Mouse (Mus musculus): ENCODE measurements around the gene Acp7. TPM values are rescaled to one million over a fixed set of nuclear protein-coding genes. Genes with fewer than 3 reads are reported as not detected.
A peak's percentile ranks its signal among the peaks of the same experiment; 100 is the strongest.

Gene Acp7
- polyA plus RNA-seq, 1 experiment from 2014 or later = 0.40 TPM

GRCm38 (mm10) chr7:28583570-28584344 lies 47.4 kb downstream of the Acp7 start:
- peaks cover 13% of the 10 kb centered on the region for H3K4me1 ChIP-seq
- ATAC-seq (replicated peaks) = no peak
- no peak overlapping the region for H3K4me2 ChIP-seq
- no peak overlapping the region for H3K27ac ChIP-seq
- H3K4me3 ChIP-seq = no peak overlapping the region
- H3K9me3 ChIP-seq = no peaks in the 10 kb centered on the region
- WGBS = 86% methylated on average over 8 of the region's 8 CpGs
- no peaks in the 10 kb centered on the region for H3K27me3 ChIP-seq (replicated peaks)
- no peaks in the 10 kb centered on the region for H3K36me3 ChIP-seq (replicated peaks)
- no peak overlapping the region for H3K9ac ChIP-seq

- Histone ChIP-seq H3K4me2 (no peak overlapping the region), H3K9ac (no peak overlapping the region), H3K4me3 (no peak overlapping the region), H3K36me3 (replicated peaks) (no peaks in the 10 kb centered on the region), H3K4me1 (peaks cover 13% of the 10 kb centered on the region), H3K27ac (no peak overlapping the region), H3K27me3 (replicated peaks) (no peaks in the 10 kb centered on the region), H3K9me3 (no peaks in the 10 kb centered on the region)
- no peak for ATAC-seq (replicated peaks)
- WGBS = 78% methylated on average over 11 of the region's 11 CpGs
Observed at GRCm38 (mm10) chr7:28582841-28583240, 48.3 kb downstream of the Acp7 start.

- no peak for ATAC-seq (replicated peaks)
- H3K4me1 ChIP-seq = peaks cover 6% of the 10 kb centered on the region
- 91% methylated on average over 4 of the region's 4 CpGs for WGBS
- no peak overlapping the region for H3K4me2 ChIP-seq
- H3K4me3 ChIP-seq = no peak overlapping the region
- no peak overlapping the region for H3K9ac ChIP-seq
- H3K27me3 ChIP-seq (replicated peaks) = no peaks in the 10 kb centered on the region
- H3K9me3 ChIP-seq = no peaks in the 10 kb centered on the region
- H3K27ac ChIP-seq = no peak overlapping the region
- H3K36me3 ChIP-seq (replicated peaks) = no peaks in the 10 kb centered on the region
Observed at GRCm38 (mm10) chr7:28581721-28582120, 49.4 kb downstream of the Acp7 start.

- Histone ChIP-seq H3K4me2 (no peak overlapping the region), H3K27me3 (replicated peaks) (no peaks in the 10 kb centered on the region), H3K36me3 (replicated peaks) (no peaks in the 10 kb centered on the region), H3K9me3 (no peaks in the 10 kb centered on the region), H3K4me3 (no peak overlapping the region), H3K9ac (no peak overlapping the region), H3K27ac (no peak overlapping the region), H3K4me1 (peaks cover 7% of the 10 kb centered on the region; the same call in 1 of the 2 replicates)
- no peak for ATAC-seq (replicated peaks)
- 80% methylated on average over 5 of the region's 5 CpGs for WGBS
Observed at GRCm38 (mm10) chr7:28579826-28580225, 51.3 kb downstream of the Acp7 start.

- no peaks in the 10 kb centered on the region for H3K36me3 ChIP-seq (replicated peaks)
- no peak for ATAC-seq (replicated peaks)
- no peak overlapping the region for H3K27ac ChIP-seq
- H3K9me3 ChIP-seq = no peaks in the 10 kb centered on the region
- H3K9ac ChIP-seq = no peak overlapping the region
- H3K27me3 ChIP-seq (replicated peaks) = no peaks in the 10 kb centered on the region
- H3K4me2 ChIP-seq = no peak overlapping the region
- H3K4me3 ChIP-seq = no peak overlapping the region
- WGBS = 81% methylated on average over 5 of the region's 5 CpGs
- H3K4me1 ChIP-seq = peaks cover 7% of the 10 kb centered on the region; the same call in 1 of the 2 replicates
Observed at GRCm38 (mm10) chr7:28578543-28579053, 52.5 kb downstream of the Acp7 start.

GRCm38 (mm10) chr7:28577826-28578542 lies 53.1 kb downstream of the Acp7 start:
- Histone ChIP-seq H3K36me3 (replicated peaks) (no peaks in the 10 kb centered on the region), H3K4me2 (no peak overlapping the region), H3K27ac (no peak overlapping the region), H3K9ac (no peak overlapping the region), H3K27me3 (replicated peaks) (no peaks in the 10 kb centered on the region), H3K9me3 (no peaks in the 10 kb centered on the region), H3K4me1 (peaks cover 7% of the 10 kb centered on the region; the same call in 1 of the 2 replicates), H3K4me3 (no peak overlapping the region)
- ATAC-seq (replicated peaks) = no peak
- WGBS = 87% methylated on average over 9 of the region's 9 CpGs

- H3K9ac ChIP-seq = no peak overlapping the region
- H3K4me3 ChIP-seq = no peak overlapping the region
- H3K4me2 ChIP-seq = no peak overlapping the region
- no peaks in the 10 kb centered on the region for H3K36me3 ChIP-seq (replicated peaks)
- H3K27ac ChIP-seq = no peak overlapping the region
- ATAC-seq (replicated peaks) = 0 out of 2 replicates have a peak, but pooled peaks have one; percentile 35
- H3K27me3 ChIP-seq (replicated peaks) = no peaks in the 10 kb centered on the region
- no peaks in the 10 kb centered on the region for H3K9me3 ChIP-seq
- 76% methylated on average over 5 of the region's 5 CpGs for WGBS
- H3K4me1 ChIP-seq = peaks cover 7% of the 10 kb centered on the region; the same call in 1 of the 2 replicates
Observed at GRCm38 (mm10) chr7:28576271-28576914, 54.7 kb downstream of the Acp7 start.

GRCm38 (mm10) chr7:28575597-28575996 lies 55.5 kb downstream of the Acp7 start:
- no peak overlapping the region for H3K27ac ChIP-seq
- H3K9ac ChIP-seq = no peak overlapping the region
- 96% methylated on average over 11 of the region's 11 CpGs for WGBS
- no peaks in the 10 kb centered on the region for H3K36me3 ChIP-seq (replicated peaks)
- no peak for ATAC-seq (replicated peaks)
- H3K4me3 ChIP-seq = no peak overlapping the region
- H3K9me3 ChIP-seq = no peaks in the 10 kb centered on the region
- H3K27me3 ChIP-seq (replicated peaks) = no peaks in the 10 kb centered on the region
- peaks cover 7% of the 10 kb centered on the region; the same call in 1 of the 2 replicates for H3K4me1 ChIP-seq
- no peak overlapping the region for H3K4me2 ChIP-seq

GRCm38 (mm10) chr7:28573236-28573635 lies 57.9 kb downstream of the Acp7 start:
- Histone ChIP-seq H3K9ac (no peak overlapping the region), H3K4me1 (peaks cover 7% of the 10 kb centered on the region; the same call in 1 of the 2 replicates), H3K4me2 (no peak overlapping the region), H3K4me3 (no peak overlapping the region), H3K27me3 (replicated peaks) (no peaks in the 10 kb centered on the region), H3K36me3 (replicated peaks) (no peaks in the 10 kb centered on the region), H3K27ac (no peak overlapping the region), H3K9me3 (no peaks in the 10 kb centered on the region)
- no peak for ATAC-seq (replicated peaks)
- WGBS = 98% methylated on average over 3 of the region's 3 CpGs

- Histone ChIP-seq H3K27me3 (replicated peaks) (no peaks in the 10 kb centered on the region), H3K9ac (no peak overlapping the region), H3K4me1 (peaks cover 7% of the 10 kb centered on the region; the same call in 1 of the 2 replicates), H3K9me3 (no peaks in the 10 kb centered on the region), H3K4me2 (no peak overlapping the region), H3K27ac (no peak overlapping the region), H3K4me3 (no peak overlapping the region), H3K36me3 (replicated peaks) (peaks cover 3% of the 10 kb centered on the region; the same call in 1 of the 2 replicates)
- WGBS = 94% methylated on average over 5 of the region's 5 CpGs
- no peak for ATAC-seq (replicated peaks)
Observed at GRCm38 (mm10) chr7:28572689-28573088, 58.4 kb downstream of the Acp7 start.

GRCm38 (mm10) chr7:28570982-28571682 lies 60.0 kb downstream of the Acp7 start:
- H3K4me2 ChIP-seq = no peak overlapping the region
- no peak overlapping the region for H3K4me3 ChIP-seq
- WGBS = 55% methylated on average over 5 of the region's 5 CpGs
- H3K36me3 ChIP-seq (replicated peaks) = peaks cover 11% of the 10 kb centered on the region; the same call in 1 of the 2 replicates
- no peaks in the 10 kb centered on the region for H3K9me3 ChIP-seq
- no peak overlapping the region for H3K27ac ChIP-seq
- no peaks in the 10 kb centered on the region for H3K27me3 ChIP-seq (replicated peaks)
- H3K4me1 ChIP-seq = no peaks in the 10 kb centered on the region
- ATAC-seq (replicated peaks) = no peak
- H3K9ac ChIP-seq = no peak overlapping the region

Measured in midbrain, embryonic 15.5 days (tissue).